Mouse (Mus musculus) lung, embryonic 14.5 days (tissue): ENCODE measurements at regions not wholly inside any gene's neighbourhood (a gene's known extent, or its start where the extent isn't known, plus 50 kb on each side); places are given as distances from the start of the nearest gene placed in this dataset.

ENCODE experiments used
- ATAC-seq: fragments of 200-750 bp; cut with Nextera tagmentation; 2 replicates; pipeline ENCODE4 v1.8.0; 2017; ENCODE audit warnings: mild to moderate bottlenecking, moderate TSS enrichment, moderate library complexity; ENCODE audit not compliant: insufficient read depth
- DNase-seq: peaks from one replicate; pipeline ENCODE4 v3.0.0-alpha.2; 2015
- H3K27ac ChIP-seq: fragments of 300-500 bp; sonication (generic); 2 replicates; pipeline ENCODE4 v1.5.1; 2014; ENCODE audit warnings: low read depth, mild to moderate bottlenecking, moderate library complexity
- H3K27me3 ChIP-seq: fragments of 300-500 bp; sonication (generic); 2 replicates; pipeline ENCODE4 v1.6.1; 2014; ENCODE audit warnings: low read length, control low read depth; ENCODE audit not compliant: insufficient read depth
- H3K36me3 ChIP-seq: fragments of 300-500 bp; sonication (generic); 2 replicates; pipeline ENCODE4 v1.6.1; 2014; ENCODE audit warnings: control low read depth; ENCODE audit not compliant: insufficient read depth
- H3K4me1 ChIP-seq: fragments of 300-500 bp; sonication (generic); 2 replicates; pipeline ENCODE4 v1.6.1; 2014; ENCODE audit warnings: antibody characterized with exemption, control low read depth; ENCODE audit not compliant: insufficient read depth
- H3K4me2 ChIP-seq: fragments of 300-500 bp; sonication (generic); 2 replicates; pipeline ENCODE4 v1.6.1; 2014; ENCODE audit warnings: mild to moderate bottlenecking
- H3K4me3 ChIP-seq: fragments of 300-500 bp; sonication (generic); 2 replicates; pipeline ENCODE4 v1.5.1; 2014; ENCODE audit warnings: low read depth, low read length
- H3K9ac ChIP-seq: fragments of 300-500 bp; sonication (generic); 2 replicates; pipeline ENCODE4 v1.6.1; 2014
- H3K9me3 ChIP-seq: fragments of 300-500 bp; sonication (generic); 2 replicates; pipeline ENCODE4 v1.6.1; 2016; ENCODE audit warnings: low read depth, low read length, control low read depth
- CTCF ChIP-seq: IDR thresholded peaks from 2 replicates; pipeline ENCODE4 v1.5.1; 2016; ENCODE audit warnings: antibody characterized with exemption, low read depth
- WGBS: fragments of 180-500 bp; shearing (Covaris S2); extraction: QIAGEN DNeasy Blood & Tissue Kit; methylation state at CpG from one replicate; pipeline ENCODE4 v1.1.7; 2014; 5-methylcytosine and 5-hydroxymethylcytosine counted together

DNA sequence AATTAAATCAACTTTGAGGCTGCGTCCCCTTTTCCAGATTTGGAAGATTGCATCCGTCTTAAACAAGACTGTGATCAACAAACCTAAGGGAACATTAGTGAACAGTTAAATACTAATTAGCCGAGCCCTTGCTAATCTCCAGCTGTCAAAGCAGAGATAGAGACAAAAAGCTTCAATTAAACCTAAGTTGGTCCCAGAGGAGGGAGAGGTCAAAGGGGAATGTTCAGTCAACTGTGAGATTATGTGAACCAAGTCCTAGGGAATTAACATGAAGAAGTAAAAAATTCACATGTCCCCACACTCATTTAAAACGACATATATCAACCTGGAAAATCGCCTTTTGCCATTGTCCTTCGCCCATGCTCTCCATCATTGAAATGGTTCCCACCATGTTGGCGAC lies 59.7 kb upstream of the Tbx20 start:
- Histone ChIP-seq H3K4me1 (no peaks in the 10 kb centered on the region), H3K4me3 (no peak overlapping the region), H3K27ac (no peak overlapping the region), H3K27me3 (no peaks in the 10 kb centered on the region), H3K9ac (no peak overlapping the region), H3K36me3 (no peaks in the 10 kb centered on the region), H3K4me2 (no peak overlapping the region), H3K9me3 (no peaks in the 10 kb centered on the region)
- TF ChIP-seq CTCF: no peak
- DNase-seq (no peak), ATAC-seq (no peak)
- 48% methylated on average over 7 of the region's 7 CpGs for WGBS

DNA sequence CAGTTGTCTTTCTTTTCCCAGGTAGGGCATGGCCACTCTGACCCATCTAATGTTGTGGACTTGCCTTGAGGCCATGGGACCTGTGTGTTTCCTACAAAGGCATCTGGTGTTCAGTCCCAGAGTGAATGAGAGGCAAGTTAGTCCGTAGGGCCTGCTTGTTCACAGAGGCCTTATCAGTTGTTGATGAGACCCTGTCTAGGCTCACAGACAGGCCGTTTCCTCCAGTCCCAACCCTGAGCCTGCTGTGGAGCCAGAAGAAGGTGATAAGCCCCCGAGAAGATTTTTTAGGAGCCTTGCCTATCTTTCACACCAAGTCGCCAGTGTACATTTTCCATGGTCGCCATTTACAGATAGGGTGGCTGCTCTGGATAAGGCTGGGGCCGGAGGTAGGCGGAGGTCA lies 74.1 kb upstream of the Tbx20 start:
- H3K9ac ChIP-seq: no peak overlapping the region
- no peak overlapping the region for H3K4me3 ChIP-seq
- no peaks in the 10 kb centered on the region for H3K27me3 ChIP-seq
- ATAC-seq: no peak
- no peaks in the 10 kb centered on the region for H3K4me1 ChIP-seq
- no peaks in the 10 kb centered on the region for H3K36me3 ChIP-seq
- TF ChIP-seq CTCF: no peak
- no peak overlapping the region for H3K27ac ChIP-seq
- WGBS: 37% methylated on average over 7 of the region's 7 CpGs
- no peak overlapping the region for H3K4me2 ChIP-seq
- no peak for DNase-seq
- H3K9me3 ChIP-seq: no peaks in the 10 kb centered on the region

DNA sequence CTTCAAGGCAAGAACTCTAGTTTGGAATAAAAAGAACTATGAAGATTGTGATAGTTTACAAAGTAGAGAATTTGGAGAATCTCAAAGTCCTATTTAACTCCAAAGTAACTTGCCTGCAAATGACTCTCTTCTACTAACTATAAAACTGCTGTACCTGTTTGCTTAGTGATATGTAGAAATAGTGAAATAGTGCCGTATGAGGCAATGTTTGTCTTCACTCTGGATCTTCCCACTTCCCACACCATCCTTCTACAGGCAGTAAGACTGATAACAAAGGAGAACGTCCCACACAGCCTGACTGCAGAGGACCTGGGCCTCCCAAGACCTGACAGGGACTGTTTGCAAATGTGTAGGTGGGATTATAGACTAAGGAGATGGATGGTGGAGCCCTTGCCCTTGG lies 85.4 kb upstream of the Tbx20 start:
- DNase-seq (no peak), ATAC-seq (no peak)
- H3K27me3 ChIP-seq: no peaks in the 10 kb centered on the region
- H3K9ac ChIP-seq: no peak overlapping the region
- no peaks in the 10 kb centered on the region for H3K36me3 ChIP-seq
- TF ChIP-seq CTCF: no peak
- no peak overlapping the region for H3K27ac ChIP-seq
- H3K4me3 ChIP-seq: no peak overlapping the region
- no peaks in the 10 kb centered on the region for H3K4me1 ChIP-seq
- H3K4me2 ChIP-seq: no peak overlapping the region
- no peaks in the 10 kb centered on the region for H3K9me3 ChIP-seq
- WGBS: 48% methylated on average over 2 of the region's 2 CpGs

DNA sequence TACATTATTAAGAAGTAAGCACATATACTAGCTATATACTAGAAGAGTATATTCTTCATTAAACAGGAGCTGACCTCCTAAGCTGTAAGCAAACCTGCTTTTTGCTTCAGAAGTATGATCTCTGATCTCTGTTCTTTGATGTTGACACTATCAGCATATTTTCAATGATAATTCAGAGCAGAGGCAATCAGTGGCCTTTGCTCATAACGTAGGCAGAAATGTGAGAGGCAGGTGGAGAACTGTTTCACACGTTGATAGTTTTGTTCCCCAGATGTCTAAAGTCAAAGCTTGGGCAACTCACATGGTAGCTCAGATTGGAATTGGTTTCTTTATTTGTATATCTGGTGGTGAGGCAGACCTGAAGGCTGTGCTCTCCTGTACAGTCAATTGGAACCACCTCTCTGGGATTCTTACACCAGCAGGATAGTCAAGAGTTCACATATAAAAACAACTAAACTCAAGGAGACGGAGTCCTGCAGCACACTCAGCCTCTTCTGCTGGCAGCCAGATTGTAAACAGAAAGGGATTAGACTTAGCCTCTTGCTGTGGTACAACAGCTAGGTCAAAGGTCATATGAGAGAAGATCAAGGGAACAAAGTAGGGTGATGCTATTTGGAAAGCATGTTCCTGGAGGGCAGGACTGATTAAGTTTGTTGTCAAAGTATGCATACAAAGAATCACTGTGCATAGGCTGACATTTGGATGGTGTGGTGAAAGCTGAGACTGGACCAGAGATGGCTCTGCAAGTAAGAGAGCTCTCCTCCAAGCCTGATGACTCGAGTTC lies 92.5 kb upstream of the Tbx20 start:
- DNase-seq: no peak
- no peak overlapping the region for H3K27ac ChIP-seq
- no peaks in the 10 kb centered on the region for H3K9me3 ChIP-seq
- no peak overlapping the region for H3K4me2 ChIP-seq
- no peak overlapping the region for H3K4me3 ChIP-seq
- ATAC-seq: no peak
- H3K36me3 ChIP-seq: no peaks in the 10 kb centered on the region
- H3K4me1 ChIP-seq: no peaks in the 10 kb centered on the region
- no peak overlapping the region for H3K9ac ChIP-seq
- WGBS: 48% methylated on average over 4 of the region's 4 CpGs
- no peak for TF ChIP-seq CTCF
- no peaks in the 10 kb centered on the region for H3K27me3 ChIP-seq

DNA sequence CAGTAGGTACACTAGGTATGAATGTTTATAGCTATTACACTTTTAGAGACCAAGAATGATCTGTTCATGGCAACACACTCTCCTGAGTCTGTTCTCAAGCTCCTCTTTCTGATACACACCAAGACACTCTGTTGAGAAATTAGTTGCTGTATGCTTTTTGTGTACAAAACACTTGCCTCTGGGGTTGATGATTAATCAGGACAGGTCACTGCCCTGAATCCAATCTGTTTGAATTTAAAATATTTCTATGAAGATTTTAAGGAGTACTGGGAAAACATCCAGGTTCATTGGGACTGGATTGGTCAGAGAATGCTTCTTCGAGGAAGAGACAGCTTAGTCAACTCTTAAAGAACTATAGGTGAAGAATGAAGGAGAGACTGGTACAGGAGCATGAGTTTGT lies 94.6 kb upstream of the Tbx20 start:
- no peaks in the 10 kb centered on the region for H3K9me3 ChIP-seq
- WGBS: 92% methylated on average over 1 of the region's 1 CpGs
- H3K4me1 ChIP-seq: no peaks in the 10 kb centered on the region
- DNase-seq (no peak), ATAC-seq (no peak)
- no peak overlapping the region for H3K27ac ChIP-seq
- no peak overlapping the region for H3K4me2 ChIP-seq
- no peaks in the 10 kb centered on the region for H3K27me3 ChIP-seq
- no peaks in the 10 kb centered on the region for H3K36me3 ChIP-seq
- no peak for TF ChIP-seq CTCF
- H3K4me3 ChIP-seq: no peak overlapping the region
- no peak overlapping the region for H3K9ac ChIP-seq

DNA sequence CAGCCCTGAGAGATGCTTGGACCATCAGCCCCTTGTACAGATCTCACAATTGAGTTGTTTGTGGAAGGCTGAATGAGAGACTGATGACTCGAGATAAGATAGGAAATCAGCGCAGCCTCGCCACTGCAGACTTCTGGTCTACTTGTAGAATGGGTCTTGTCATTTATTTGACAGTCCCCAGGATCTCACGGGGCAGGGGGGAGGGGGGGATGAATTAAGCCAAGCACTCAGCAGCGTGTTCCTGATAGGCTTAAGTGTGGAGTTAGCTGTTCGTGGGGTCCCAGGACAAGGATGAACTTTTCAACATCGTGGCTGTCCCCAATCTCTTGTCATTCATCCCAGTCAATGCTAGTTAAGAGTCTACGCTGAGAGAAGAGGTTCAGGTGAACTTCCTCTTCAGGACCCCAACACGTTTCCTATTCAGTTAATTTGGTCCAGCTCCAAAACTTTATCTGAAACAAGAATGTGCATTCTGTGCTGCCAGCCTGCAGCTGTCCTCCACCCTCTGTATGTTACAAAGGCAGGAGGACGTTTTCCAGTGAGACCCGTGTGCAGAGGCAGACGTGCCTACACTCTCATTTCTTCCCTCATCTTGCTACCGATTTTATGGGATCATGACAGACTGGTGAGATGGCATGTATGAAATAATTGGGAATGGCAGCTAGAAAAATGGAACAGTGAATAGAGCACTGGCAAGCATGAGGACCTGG lies 100.5 kb upstream of the Tbx20 start:
- Histone ChIP-seq H3K4me1 (no peaks in the 10 kb centered on the region), H3K9ac (no peak overlapping the region), H3K36me3 (no peaks in the 10 kb centered on the region), H3K4me3 (no peak overlapping the region), H3K9me3 (no peaks in the 10 kb centered on the region), H3K27ac (no peak overlapping the region), H3K4me2 (no peak overlapping the region), H3K27me3 (no peaks in the 10 kb centered on the region)
- 36% methylated on average over 13 of the region's 13 CpGs for WGBS
- TF ChIP-seq CTCF: no peak
- ATAC-seq (no peak), DNase-seq (no peak)

DNA sequence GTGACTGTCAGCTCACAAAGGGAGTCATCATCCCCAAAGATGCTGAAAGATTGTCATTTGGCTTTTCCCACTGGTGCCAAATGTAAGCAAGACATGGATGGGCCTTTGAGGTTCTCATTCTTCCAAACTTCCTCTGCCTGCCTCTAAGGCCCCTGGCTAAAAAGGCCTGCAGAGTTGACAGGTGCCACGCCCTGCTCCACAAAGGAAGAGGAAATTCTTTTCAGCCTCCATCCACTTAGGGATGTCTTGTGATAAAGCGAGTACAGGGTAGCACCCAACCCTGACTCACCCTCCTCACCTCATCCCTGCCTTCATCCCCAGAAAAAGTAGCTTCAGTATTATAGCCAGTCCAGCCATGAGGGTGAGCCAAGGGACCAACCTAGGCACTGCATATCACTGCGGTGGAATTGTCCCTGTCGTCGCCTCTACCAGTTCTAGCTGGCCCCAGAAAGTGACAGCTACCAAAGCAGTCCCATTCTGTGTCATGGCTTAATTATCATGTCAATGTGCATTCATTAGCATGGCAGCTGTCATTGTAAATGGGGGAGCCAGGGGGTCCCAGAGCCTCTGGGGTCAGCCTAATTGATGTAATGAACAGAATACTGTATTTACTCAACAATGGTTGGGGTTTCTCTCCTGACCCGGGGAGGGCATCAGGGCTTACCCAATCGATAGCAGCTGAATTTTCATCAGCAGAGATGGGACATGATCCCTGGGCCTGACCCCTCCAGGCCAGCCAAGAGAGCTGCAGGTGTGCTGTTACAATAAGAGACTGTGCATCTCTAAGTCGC lies 104.5 kb upstream of the Tbx20 start:
- Histone ChIP-seq H3K4me3 (no peak overlapping the region), H3K9ac (no peak overlapping the region), H3K27me3 (no peaks in the 10 kb centered on the region), H3K27ac (no peak overlapping the region), H3K9me3 (no peaks in the 10 kb centered on the region), H3K4me1 (no peaks in the 10 kb centered on the region), H3K4me2 (no peak overlapping the region), H3K36me3 (no peaks in the 10 kb centered on the region)
- TF ChIP-seq CTCF: no peak
- ATAC-seq (no peak), DNase-seq (no peak)
- 65% methylated on average over 8 of the region's 8 CpGs for WGBS
